Mouse (Mus musculus) kidney, postnatal 0 days (tissue): ENCODE results near the gene Tnrc6b. TPM values are rescaled to one million over a fixed set of nuclear protein-coding genes. Genes with fewer than 3 reads are reported as not detected.

Experiments used
- ATAC-seq: fragments of 200-750 bp; cut with Nextera tagmentation; replicated peaks from 2 replicates; pipeline ENCODE4 v1.8.0; 2017; ENCODE audit warnings: low read depth, moderate number of reproducible peaks, moderate TSS enrichment, moderate library complexity; ENCODE audit not compliant: low FRiP score
- DNase-seq: peaks from one replicate; pipeline ENCODE4 v3.0.0-alpha.2; 2016; ENCODE audit warnings: low spot score
- H3K27ac ChIP-seq: fragments of 300-500 bp; sonication (generic); 2 replicates; pipeline ENCODE4 v1.5.1; 2014; ENCODE audit warnings: mild to moderate bottlenecking
- H3K27me3 ChIP-seq: fragments of 300-500 bp; sonication (generic); 2 replicates; pipeline ENCODE4 v1.6.1; 2014; ENCODE audit warnings: low read length, mixed read lengths; ENCODE audit not compliant: insufficient read depth
- H3K36me3 ChIP-seq: fragments of 300-500 bp; sonication (generic); 2 replicates; pipeline ENCODE4 v1.6.1; 2014; ENCODE audit warnings: low read length, mixed read lengths; ENCODE audit not compliant: insufficient read depth
- H3K4me1 ChIP-seq: fragments of 300-500 bp; sonication (generic); replicated peaks from 2 replicates; pipeline ENCODE4 v1.6.1; 2014; ENCODE audit warnings: antibody characterized with exemption, low read length, mixed read lengths; ENCODE audit not compliant: insufficient read depth
- H3K4me2 ChIP-seq: fragments of 300-500 bp; sonication (generic); 2 replicates; pipeline ENCODE4 v1.6.1; 2014; ENCODE audit warnings: mild to moderate bottlenecking, low read length, moderate library complexity, mixed read lengths
- H3K4me3 ChIP-seq: fragments of 300-500 bp; sonication (generic); replicated peaks from 2 replicates; pipeline ENCODE4 v1.5.1; 2014; ENCODE audit warnings: low read depth, low read length
- H3K9ac ChIP-seq: fragments of 300-500 bp; sonication (generic); 2 replicates; pipeline ENCODE4 v1.6.1; 2014; ENCODE audit warnings: low read depth, low read length
- H3K9me3 ChIP-seq: fragments of 300-500 bp; sonication (generic); replicated peaks from 2 replicates; pipeline ENCODE4 v1.6.1; 2016; ENCODE audit warnings: low read length, inconsistent platforms, mixed read lengths
- CTCF ChIP-seq: IDR thresholded peaks from 2 replicates; pipeline ENCODE4 v1.5.1; 2016; ENCODE audit warnings: antibody characterized with exemption, low read depth, mild to moderate bottlenecking, moderate library complexity
- WGBS: fragments of 180-500 bp; shearing (Covaris S2); extraction: QIAGEN DNeasy Blood & Tissue Kit; methylation state at CpG from one replicate; pipeline ENCODE4 v1.1.7; 2014; 5-methylcytosine and 5-hydroxymethylcytosine counted together
- polyA plus RNA-seq: library from polyadenylated mRNA; unstranded; fragments of >200 nt; fragmentation: Nextera tagmentation; extraction: Ambion mirVana; gene quantifications from 2 replicates; pipeline ENCODE4 v1.2.1, GENCODE M21; 2015

Gene Tnrc6b
- polyA plus RNA-seq, 1 experiment from 2014 or later: 11.2 TPM

DNA sequence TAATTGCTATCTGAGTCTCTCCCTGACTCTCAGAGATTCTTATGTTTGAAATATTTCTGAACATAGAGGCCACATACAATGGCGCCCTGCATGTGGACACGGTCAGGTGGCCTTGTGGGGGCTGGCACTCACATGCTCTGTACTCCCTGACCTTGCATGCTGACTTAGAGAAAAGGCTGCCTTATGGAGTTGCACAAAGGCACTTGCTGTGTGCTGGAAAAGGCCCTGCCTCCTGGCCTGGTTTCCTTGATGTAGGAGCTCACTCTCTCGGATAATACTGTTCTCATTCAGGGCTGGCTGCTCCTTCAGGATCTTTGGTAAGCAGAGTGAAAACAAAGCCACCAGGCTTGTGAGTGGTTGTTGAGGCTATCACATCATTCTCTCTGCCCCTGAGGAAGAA is 27.1 kb upstream of the Tnrc6b start:
- DNase-seq (no peak), ATAC-seq (no peak)
- Histone ChIP-seq H3K9me3 (no peaks in the 10 kb centered on the region), H3K4me3 (no peak overlapping the region), H3K27me3 (no peaks in the 10 kb centered on the region), H3K36me3 (no peaks in the 10 kb centered on the region), H3K27ac (peak overlapping the region; percentile 44; the same call in 1 of the 2 replicates), H3K9ac (no peak overlapping the region), H3K4me1 (peaks cover 8% of the 10 kb centered on the region; the same call in 1 of the 2 replicates), H3K4me2 (no peak overlapping the region)
- no peak for TF ChIP-seq CTCF
- WGBS: 52% methylated on average over 3 of the region's 3 CpGs

GRCm38 (mm10) chr15:80684786-80685602 is 26.1 kb upstream of the Tnrc6b start:
- WGBS: 25% methylated on average over 8 of the region's 8 CpGs
- Histone ChIP-seq H3K4me2 (no peak overlapping the region), H3K9ac (no peak overlapping the region), H3K27me3 (no peaks in the 10 kb centered on the region), H3K9me3 (no peaks in the 10 kb centered on the region), H3K4me1 (peaks cover 5% of the 10 kb centered on the region; the same call in 1 of the 2 replicates), H3K36me3 (no peaks in the 10 kb centered on the region), H3K27ac (no peak overlapping the region), H3K4me3 (no peak overlapping the region)
- DNase-seq (no peak), ATAC-seq (no peak)
- TF ChIP-seq CTCF: no peak

- Histone ChIP-seq H3K4me1 (peaks cover 5% of the 10 kb centered on the region; the same call in 1 of the 2 replicates), H3K4me3 (no peak overlapping the region), H3K27me3 (no peaks in the 10 kb centered on the region), H3K36me3 (no peaks in the 10 kb centered on the region), H3K4me2 (no peak overlapping the region), H3K9ac (no peak overlapping the region), H3K9me3 (no peaks in the 10 kb centered on the region), H3K27ac (no peak overlapping the region)
- ATAC-seq (no peak), DNase-seq (peak; percentile 72)
- TF ChIP-seq CTCF: no peak
- WGBS: 18% methylated on average over 7 of the region's 7 CpGs
Measured at GRCm38 (mm10) chr15:80685603-80685895, 25.6 kb upstream of the Tnrc6b start.

DNA sequence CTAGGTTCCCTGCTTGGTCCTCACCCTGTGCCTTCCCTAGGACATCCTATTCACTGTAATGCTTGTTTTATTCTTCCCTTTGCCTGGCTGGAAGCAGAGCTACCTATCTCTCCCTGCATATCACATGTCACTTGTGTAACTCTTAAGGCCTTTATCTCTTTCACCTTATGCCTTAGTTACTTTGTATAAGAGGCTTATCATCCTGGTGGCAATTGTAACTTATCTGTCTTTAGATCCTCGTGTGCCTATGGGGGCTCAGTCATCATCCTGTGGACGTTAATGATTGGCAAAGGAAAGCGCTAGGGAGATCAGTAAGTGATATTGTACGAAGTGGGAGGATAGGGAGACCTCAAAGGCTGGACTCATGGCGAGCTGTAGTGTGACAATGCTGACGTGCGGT is 22.6 kb upstream of the Tnrc6b start:
- no peaks in the 10 kb centered on the region for H3K9me3 ChIP-seq
- WGBS: 62% methylated on average over 7 of the region's 7 CpGs
- no peak for TF ChIP-seq CTCF
- no peaks in the 10 kb centered on the region for H3K36me3 ChIP-seq
- DNase-seq (no peak), ATAC-seq (no peak)
- no peak overlapping the region for H3K4me3 ChIP-seq
- H3K4me1 ChIP-seq: no peaks in the 10 kb centered on the region; the same call in 1 of the 2 replicates
- H3K9ac ChIP-seq: no peak overlapping the region
- no peak overlapping the region for H3K27ac ChIP-seq
- H3K4me2 ChIP-seq: no peak overlapping the region
- no peaks in the 10 kb centered on the region for H3K27me3 ChIP-seq

DNA sequence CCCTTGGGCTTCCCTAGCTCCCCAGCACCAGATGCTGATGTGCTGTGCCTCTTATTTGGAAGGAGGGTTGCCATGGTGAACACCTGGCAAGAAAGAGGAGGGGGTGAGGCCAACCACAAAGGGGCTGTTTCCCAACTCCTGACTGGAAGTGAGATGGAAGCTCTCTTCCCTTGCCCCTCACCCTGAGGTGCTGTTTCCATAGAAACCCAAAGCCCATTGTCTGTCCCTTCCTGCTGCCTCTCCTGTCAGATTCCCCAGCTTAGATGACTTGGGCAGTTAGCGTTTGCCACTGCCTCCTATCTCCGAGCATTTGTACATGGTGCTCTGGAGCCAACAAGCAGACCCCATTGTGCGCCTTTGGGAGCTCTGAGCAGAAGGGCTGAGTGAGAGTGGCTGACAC is 17.6 kb upstream of the Tnrc6b start:
- no peak for ATAC-seq
- Histone ChIP-seq H3K4me3 (no peak overlapping the region), H3K27ac (no peak overlapping the region), H3K36me3 (no peaks in the 10 kb centered on the region), H3K27me3 (no peaks in the 10 kb centered on the region), H3K9ac (no peak overlapping the region), H3K9me3 (no peaks in the 10 kb centered on the region), H3K4me1 (no peaks in the 10 kb centered on the region), H3K4me2 (no peak overlapping the region)
- no peak for TF ChIP-seq CTCF
- DNase-seq: no peak
- 51% methylated on average over 3 of the region's 3 CpGs for WGBS

DNA sequence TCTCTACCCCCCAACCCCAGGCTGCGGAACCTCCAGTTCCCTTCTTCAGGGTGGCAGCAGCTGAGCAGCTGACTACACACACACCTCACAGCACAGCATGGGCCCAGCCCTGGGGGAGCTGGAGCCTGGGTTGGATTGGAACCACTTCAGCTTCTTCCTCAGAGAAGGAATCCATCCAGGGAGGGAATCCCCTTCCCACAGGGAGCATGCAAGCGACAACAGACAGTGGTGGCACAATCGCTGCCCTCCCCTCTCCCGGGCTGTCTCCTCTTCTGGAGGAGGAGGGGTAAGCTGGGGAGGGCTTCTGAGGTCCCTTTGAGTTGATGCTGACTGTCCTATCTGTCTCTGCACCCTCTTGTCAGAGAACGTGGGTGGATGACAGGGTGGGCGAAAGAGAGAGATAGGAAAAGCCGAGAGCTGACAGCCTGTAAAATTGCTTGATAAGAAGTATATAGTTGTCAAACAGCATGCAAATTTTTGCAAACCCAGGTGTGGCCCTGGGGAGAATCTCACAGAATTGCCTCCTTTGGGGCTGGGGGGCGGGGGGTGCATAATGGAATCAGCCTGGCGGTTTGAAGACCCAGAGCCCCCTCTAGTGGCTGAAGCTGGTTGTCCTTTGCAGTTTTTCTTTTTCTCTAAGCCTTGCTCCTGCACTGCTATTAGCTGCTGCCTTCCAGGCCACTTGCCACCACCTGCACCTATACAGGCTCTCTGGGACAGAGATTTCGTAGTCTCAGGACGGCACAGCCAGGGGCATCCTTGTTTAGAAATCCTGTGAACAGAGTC is 16.8 kb upstream of the Tnrc6b start:
- 36% methylated on average over 11 of the region's 11 CpGs for WGBS
- Histone ChIP-seq H3K4me3 (no peak overlapping the region), H3K9me3 (no peaks in the 10 kb centered on the region), H3K36me3 (no peaks in the 10 kb centered on the region), H3K27me3 (no peaks in the 10 kb centered on the region), H3K4me2 (no peak overlapping the region), H3K9ac (no peak overlapping the region), H3K27ac (no peak overlapping the region), H3K4me1 (no peaks in the 10 kb centered on the region)
- DNase-seq (peak; percentile 68), ATAC-seq (no peak)
- peak; percentile 87 for TF ChIP-seq CTCF
